ENCODE assay signal across 8 mouse cellular contexts in genomic region chr6:115123262-115124201, GRCm38 (mm10). TPM values are rescaled to one million over a fixed set of nuclear protein-coding genes. Genes with fewer than 3 reads are reported as not detected.
DNase-seq lines count a peak whose midpoint lies in the region; ATAC-seq and TF ChIP-seq lines count a peak whose summit lies in the region.
"Had no signal": no experiment of that assay in that cellular context is flagged by ENCODE, and none has a peak within 500 bp of the region (broad histone marks: within the 10 kb centered on the region; RNA-seq: fewer than 3 reads in every experiment).

No protein-coding gene starts in this region.

- H3K27ac ChIP-seq in embryonic facial prominence, embryonic 14.5 days (replicated peaks; ENCODE audit: low read depth, low read length), result 0 out of 2 replicates have a peak overlapping the region, but pooled peaks have one; percentile 23
- H3K27ac ChIP-seq in heart, postnatal 0 days (ENCODE audit: low read depth), result no peak overlapping the region
- peak overlapping the region; percentile 86 for H3K27ac ChIP-seq in midbrain, embryonic 10.5 days (replicated peaks)
- peak overlapping the region; percentile 63; the same call in 1 of the 2 replicates for H3K27ac ChIP-seq in thymus, adult 2 months (ENCODE audit: control insufficient read depth, insufficient read depth, low read length)
- H3K27ac ChIP-seq: kidney, postnatal 0 days had no signal

- TF ChIP-seq EP300 in heart, postnatal 0 days (IDR thresholded peaks at IDR 0.05; ENCODE audit: low read depth), result no peak

- H3K9ac ChIP-seq in embryonic facial prominence, embryonic 14.5 days (ENCODE audit: low read depth, low read length), result no peak overlapping the region
- no peak overlapping the region for H3K9ac ChIP-seq in heart, postnatal 0 days (replicated peaks; ENCODE audit: low read depth, low read length)

- H3K36me3 ChIP-seq in embryonic facial prominence, embryonic 14.5 days (ENCODE audit: control insufficient read depth, insufficient read depth, low read length), result no peaks in the 10 kb centered on the region
- no peaks in the 10 kb centered on the region for H3K36me3 ChIP-seq in heart, postnatal 0 days (replicated peaks; ENCODE audit: control insufficient read depth, insufficient read depth, low read length)
- H3K36me3 ChIP-seq in midbrain, embryonic 10.5 days, result no peaks in the 10 kb centered on the region
- no peaks in the 10 kb centered on the region for H3K36me3 ChIP-seq in thymus, adult 2 months (ENCODE audit: control insufficient read depth, insufficient read depth, low read length)

- peaks cover 8% of the 10 kb centered on the region; the same call in 1 of the 2 replicates for H3K4me1 ChIP-seq in embryonic facial prominence, embryonic 14.5 days (ENCODE audit: control insufficient read depth, insufficient read depth, low read length)
- H3K4me1 ChIP-seq in heart, postnatal 0 days (ENCODE audit: control insufficient read depth, insufficient read depth), result no peaks in the 10 kb centered on the region
- H3K4me1 ChIP-seq in midbrain, embryonic 10.5 days, result peaks cover 55% of the 10 kb centered on the region
- H3K4me1 ChIP-seq in thymus, adult 2 months (replicated peaks; ENCODE audit: control insufficient read depth, insufficient read depth, low read length), result peaks cover 5% of the 10 kb centered on the region; the same call in 1 of the 2 replicates

- H3K27me3 ChIP-seq in embryonic facial prominence, embryonic 14.5 days (replicated peaks; ENCODE audit: control insufficient read depth, insufficient read depth, low read length), result no peaks in the 10 kb centered on the region
- H3K27me3 ChIP-seq in heart, postnatal 0 days (ENCODE audit: control insufficient read depth, insufficient read depth, low read length), result no peaks in the 10 kb centered on the region
- H3K27me3 ChIP-seq in midbrain, embryonic 10.5 days (ENCODE audit: low read depth, poor library complexity, severe bottlenecking), result no peaks in the 10 kb centered on the region
- no peaks in the 10 kb centered on the region for H3K27me3 ChIP-seq in thymus, adult 2 months (ENCODE audit: control insufficient read depth, insufficient read depth, low read length)

- H3K4me2 ChIP-seq in embryonic facial prominence, embryonic 14.5 days (ENCODE audit: low read depth, low read length), result 0 out of 2 replicates have a peak overlapping the region, but pooled peaks have one; percentile 12
- peak overlapping the region; percentile 43 for H3K4me2 ChIP-seq in heart, postnatal 0 days (ENCODE audit: low read depth, low read length)

- peak; percentile 84 for ATAC-seq in embryonic facial prominence, embryonic 14.5 days (ENCODE audit: low read depth)
- ATAC-seq in heart, postnatal 0 days (ENCODE audit: insufficient read depth, low read depth), result no peak

- peak; percentile 73 for DNase-seq in ES-CJ7 (ENCODE audit: low read depth, low spot score)
- peak; percentile 25 for DNase-seq in adrenal gland, adult 8-10 months
- peak; percentile 68 for DNase-seq in embryonic facial prominence, embryonic 14.5 days (ENCODE audit: low spot score)
- DNase-seq in heart, postnatal 0 days (ENCODE audit: low spot score), result no peak
- DNase-seq in left cerebral cortex, postnatal 10 days (ENCODE audit: extremely low spot score in 1 of 2, low spot score in 2 of 2), result peak; percentile 71 to 77
- peak; percentile 77 for DNase-seq in midbrain, embryonic 10.5 days (ENCODE audit: low spot score)
- DNase-seq in thymus, adult 2 months, result peak; percentile 81

- H3K9me3 ChIP-seq in embryonic facial prominence, embryonic 14.5 days (ENCODE audit: control insufficient read depth, low read length), result no peaks in the 10 kb centered on the region
- H3K9me3 ChIP-seq in heart, postnatal 0 days (replicated peaks; ENCODE audit: control insufficient read depth, low read length), result no peaks in the 10 kb centered on the region
- no peaks in the 10 kb centered on the region for H3K9me3 ChIP-seq in midbrain, embryonic 10.5 days (replicated peaks)

- H3K4me3 ChIP-seq in embryonic facial prominence, embryonic 14.5 days (ENCODE audit: low read depth, low read length), result no peak overlapping the region
- no peak overlapping the region for H3K4me3 ChIP-seq in heart, postnatal 0 days (ENCODE audit: low read depth, low read length)
- H3K4me3 ChIP-seq in midbrain, embryonic 10.5 days, result peak overlapping the region; percentile 21
- peak overlapping the region; percentile 28; the same call in 1 of the 2 replicates for H3K4me3 ChIP-seq in thymus, adult 2 months (ENCODE audit: control insufficient read depth, insufficient read depth, low read length)

- TF ChIP-seq POLR2A in thymus, adult 2 months (IDR thresholded peaks at IDR 0.05; ENCODE audit: control insufficient read depth, extremely low read depth, insufficient read depth, low read length, poor library complexity), result 0 out of 2 replicates have a peak, but pooled peaks have one; percentile 54

- intact Hi-C loops in left cerebral cortex, postnatal 10 days (cut with DNase I), result loop anchor here (5.0 kb wide), 1 partner anchor 36 kb away; no protein-coding TSS in a partner anchor

- no peak for TF ChIP-seq CTCF in heart, postnatal 0 days (IDR thresholded peaks at IDR 0.05; ENCODE audit: low read depth)
- 0 out of 2 replicates have a peak, but pooled peaks have one; percentile 28 for TF ChIP-seq CTCF in thymus, adult 2 months (IDR thresholded peaks at IDR 0.05; ENCODE audit: borderline replicate concordance, control insufficient read depth, extremely low read depth, insufficient read depth, low read length, poor library complexity)

- WGBS in embryonic facial prominence, embryonic 14.5 days, result 22% methylated on average over 10 of the region's 10 CpGs
- WGBS in heart, postnatal 0 days, result 20% methylated on average over 10 of the region's 10 CpGs
- 25% methylated on average over 10 of the region's 10 CpGs for WGBS in midbrain, embryonic 10.5 days
- WGBS in thymus, adult 2 months, result 4% methylated on average over 10 of the region's 10 CpGs

RNA-seq across cellular contexts. Expression of gene Syn2, which starts 11.2 kb away (rescaled TPM):
- 10 to 100 TPM; 18.0 to 39.1 (median 25.6) TPM for total RNA-seq in adrenal gland, adult 8-10 months (2022)
- 5.7 and 6.5 TPM in 2 replicates for polyA plus RNA-seq in embryonic facial prominence, embryonic 14.5 days (2014; fragmentation: Nextera tagmentation; extraction: Ambion mirVana)
- total RNA-seq in heart, postnatal 0 days (2014; rRNA removed; ENCODE audit: low replicate concordance), result 1.9 and 3.2 TPM in 2 replicates
- polyA plus RNA-seq in heart, postnatal 0 days (2015; fragmentation: Nextera tagmentation; extraction: Ambion mirVana), result 1.1 and 1.2 TPM in 2 replicates
- 100 to 1,000 TPM; 399 to 403 TPM for total RNA-seq in left cerebral cortex, postnatal 10 days (2021)
- polyA plus RNA-seq in midbrain, embryonic 10.5 days (2016; fragmentation: Nextera tagmentation; extraction: Ambion mirVana), result 1.3 and 2.7 TPM in 2 replicates
- 1.7 and 2.1 TPM in 2 replicates for polyA plus RNA-seq in thymus, adult 2 months (2012; rRNA removed)

Comparison
In these comparisons a context has a peak if more than half of its experiments do, and no peak if none do; other contexts are left out.
1. H3K4me3 ChIP-seq: peak in midbrain, embryonic 10.5 days (single experiment) and thymus, adult 2 months (single experiment); none in embryonic facial prominence, embryonic 14.5 days (single experiment) and heart, postnatal 0 days (single experiment).